Mouse (Mus musculus): ENCODE measurements around the gene Dleu7. TPM values are rescaled to one million over a fixed set of nuclear protein-coding genes. Genes with fewer than 3 reads are reported as not detected.

The Dleu7 gene
- total RNA-seq, 2 experiments from 2014 or later, result not detected

DNA sequence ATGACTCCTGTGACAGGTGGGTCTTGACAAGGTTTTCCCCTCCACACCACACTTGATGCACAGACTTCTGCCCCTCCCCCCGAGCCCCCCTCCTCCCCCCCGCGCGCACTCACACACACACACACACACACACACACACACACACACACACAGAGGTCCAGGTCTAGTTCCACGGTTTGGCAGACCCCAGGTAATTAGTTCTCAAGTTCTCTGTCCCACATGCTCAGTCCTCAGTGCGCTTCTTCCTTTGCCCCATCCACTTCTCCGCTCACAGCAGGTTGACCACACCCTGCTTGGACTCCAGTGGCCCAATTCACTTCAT lies 720 bp downstream of the Dleu7 start:
- no peak for DNase-seq
- intact Hi-C loops (cut with DNase I; ENCODE audit: low total_unique reads), result no loop called here

DNA sequence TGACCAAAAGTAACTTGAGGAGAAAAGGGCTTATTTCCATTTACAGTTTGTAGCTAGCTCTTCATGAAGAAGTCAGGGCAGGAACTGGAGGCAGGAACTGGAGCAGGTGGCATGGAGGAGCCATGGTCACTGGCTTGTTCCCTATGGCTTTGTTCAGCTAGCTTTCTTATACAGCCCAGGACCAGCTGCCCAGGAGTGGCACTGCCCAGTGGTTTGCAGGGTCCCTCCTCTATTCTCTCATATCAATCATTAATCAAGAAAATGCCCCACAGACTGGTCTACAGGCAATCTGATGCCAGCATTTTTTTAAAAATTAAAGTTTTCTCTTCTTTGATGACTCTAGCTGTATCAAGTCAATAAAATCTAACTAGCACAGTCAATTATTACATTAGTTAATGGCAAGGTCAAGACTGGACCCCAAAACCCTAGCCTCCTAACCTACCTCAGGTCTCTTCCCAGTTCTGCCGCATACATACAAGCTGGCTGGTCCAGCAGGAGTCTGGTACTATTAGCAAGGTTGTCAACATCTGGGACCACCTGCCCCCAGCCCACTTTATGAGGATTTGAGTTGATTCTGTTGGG lies 1.4 kb downstream of the Dleu7 start:
- intact Hi-C loops (cut with DNase I; ENCODE audit: low total_unique reads), result no loop called here
- DNase-seq, result no peak

DNA sequence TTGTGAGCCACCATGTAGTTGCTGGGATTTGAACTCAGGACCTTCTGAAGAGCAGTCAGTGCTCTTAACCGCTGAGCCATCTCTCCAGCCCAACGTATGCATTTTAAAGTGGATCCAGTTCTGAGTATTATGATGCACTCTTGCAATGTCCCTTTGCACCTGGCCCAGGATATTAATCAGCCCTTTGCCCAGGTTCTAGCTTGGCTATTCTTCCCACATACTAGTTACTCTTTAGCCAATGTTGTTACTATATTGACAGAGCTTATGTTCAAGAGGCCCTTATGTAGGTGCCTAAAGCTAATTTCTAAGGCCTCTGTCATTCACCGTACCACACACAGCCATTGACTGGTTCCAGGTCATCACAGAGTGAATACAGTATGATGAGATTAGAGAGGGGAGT lies 4.1 kb downstream of the Dleu7 start:
- no peak for DNase-seq
- intact Hi-C loops (cut with DNase I; ENCODE audit: low total_unique reads), result no loop called here

DNA sequence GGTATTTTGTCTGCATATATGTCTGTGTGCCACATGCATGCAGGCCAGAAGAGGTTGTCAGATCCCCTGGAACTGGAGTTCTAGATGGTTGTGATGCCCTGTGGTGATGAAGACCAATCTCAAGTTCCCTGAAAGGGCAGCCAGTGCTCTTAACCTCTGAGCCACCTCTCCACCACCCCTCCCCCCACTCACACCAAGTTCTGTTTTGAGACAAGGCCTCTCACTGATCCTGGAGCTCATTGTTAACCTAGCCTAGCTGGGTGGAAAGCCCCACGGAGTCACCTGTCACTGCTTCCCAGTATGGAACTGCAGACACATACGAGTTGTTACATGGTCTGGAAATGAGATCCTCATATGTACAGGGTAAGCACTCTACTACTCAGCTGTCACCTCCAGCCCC lies 9.9 kb downstream of the Dleu7 start:
- intact Hi-C loops (cut with DNase I; ENCODE audit: low total_unique reads), result no loop called here
- no peak for DNase-seq

DNA sequence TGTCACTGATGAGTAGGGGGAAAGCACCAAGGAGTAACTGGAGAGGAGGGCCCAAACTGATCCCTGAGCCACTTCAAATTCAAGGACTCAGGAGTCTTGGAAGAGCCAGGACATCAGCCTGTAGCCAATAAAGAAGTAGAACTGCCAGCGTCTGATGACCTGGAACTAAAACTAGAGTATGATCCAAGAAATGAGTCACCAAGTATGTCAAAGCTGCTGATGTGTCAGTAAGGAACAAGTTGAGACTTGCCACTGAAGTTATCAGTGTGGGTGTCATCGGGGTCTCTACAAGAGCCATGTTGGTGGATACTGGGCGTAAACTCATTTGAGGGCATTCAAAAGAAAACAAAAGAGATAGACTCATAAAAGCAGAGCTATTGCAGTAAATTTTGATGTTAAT lies 19.2 kb downstream of the Dleu7 start:
- DNase-seq, result no peak
- intact Hi-C loops (cut with DNase I; ENCODE audit: low total_unique reads), result no loop called here

DNA sequence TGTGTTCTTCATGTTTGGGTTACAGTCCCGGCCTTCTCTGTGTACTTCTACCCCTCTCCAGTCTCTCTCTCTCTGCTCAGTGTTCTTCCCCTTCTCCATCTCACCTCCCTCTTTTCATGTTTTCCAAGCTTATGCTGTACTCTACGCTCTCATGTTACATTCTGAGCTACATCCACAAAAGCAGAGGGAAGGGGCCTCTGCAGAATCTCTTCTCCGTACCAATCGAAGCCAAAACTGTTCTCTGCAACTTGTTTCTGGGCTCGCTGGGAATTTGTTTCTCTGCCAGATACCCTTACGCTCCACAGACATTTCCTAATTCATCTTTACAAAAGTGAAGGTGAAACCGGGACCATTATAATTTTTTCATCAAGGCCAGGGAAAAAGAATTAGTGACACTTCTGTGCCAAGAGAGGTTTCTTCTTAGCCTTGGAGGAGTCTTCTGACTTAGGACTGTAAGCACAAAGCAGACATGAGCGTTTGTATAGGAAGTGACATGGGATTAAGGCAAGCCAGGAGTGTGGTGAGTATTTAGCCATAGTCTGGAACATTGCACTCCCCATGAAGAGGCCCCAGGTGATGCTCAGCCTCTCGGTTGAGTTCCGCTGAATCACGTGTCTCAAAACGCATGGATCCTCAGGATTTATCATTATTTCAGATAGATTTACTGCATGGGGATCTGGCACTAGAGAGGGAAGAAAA lies 22.0 kb downstream of the Dleu7 start:
- intact Hi-C loops (cut with DNase I; ENCODE audit: low total_unique reads), result no loop called here
- no peak for DNase-seq

DNA sequence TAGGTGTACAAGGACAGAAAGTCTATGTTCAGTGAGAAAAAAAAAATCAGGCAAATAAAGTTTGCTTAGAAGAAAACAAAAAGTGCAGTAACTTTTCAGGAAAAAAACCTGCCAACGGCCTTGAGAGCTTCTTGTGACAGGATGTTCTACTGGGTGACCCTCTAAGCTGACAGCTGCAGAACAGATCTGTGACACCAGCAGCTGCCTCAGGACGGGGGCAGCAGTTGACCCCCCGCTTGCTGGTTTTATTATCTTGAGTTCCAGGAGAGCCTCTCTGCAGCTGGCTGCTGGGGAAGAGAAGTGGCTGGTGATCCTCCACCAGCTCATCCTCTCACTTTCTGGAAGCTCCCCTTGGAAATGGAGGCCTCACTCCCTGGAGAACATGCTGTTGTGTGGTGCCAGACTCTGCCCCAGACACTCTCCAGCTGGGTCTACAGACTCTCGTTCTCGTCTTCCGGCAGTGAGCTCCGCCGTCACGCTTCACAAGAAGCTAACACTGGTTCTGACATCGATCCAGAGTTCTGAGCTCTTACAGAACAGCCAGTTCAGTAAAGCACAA lies 33.8 kb downstream of the Dleu7 start:
- DNase-seq, result peak; percentile 41
- intact Hi-C loops (cut with DNase I; ENCODE audit: low total_unique reads), result loop anchor here (10.0 kb wide), 2 partner anchors 196 to 694 kb away; partner anchors contain the start of gene Gucy1b2

DNA sequence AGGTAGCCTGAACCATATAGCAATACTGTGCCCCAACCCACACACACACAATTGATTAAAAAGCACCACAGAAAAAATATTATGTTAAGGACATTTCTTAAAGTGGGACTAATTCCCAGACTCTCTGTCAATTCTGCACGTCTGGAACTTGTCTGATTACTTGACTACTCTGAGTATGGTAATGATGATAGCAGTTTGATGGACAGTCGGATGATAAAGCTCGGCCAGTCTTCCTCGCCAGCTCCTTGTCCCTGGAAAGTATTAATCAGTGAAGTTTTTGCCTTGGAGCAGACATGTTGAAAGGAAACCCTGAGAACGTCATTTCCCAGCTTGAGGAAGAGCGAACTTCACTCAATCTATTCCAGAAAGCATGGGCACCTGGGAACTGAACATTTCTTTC lies 34.7 kb downstream of the Dleu7 start:
- intact Hi-C loops (cut with DNase I; ENCODE audit: low total_unique reads), result loop anchor here (10.0 kb wide), 2 partner anchors 197 to 693 kb away; partner anchors contain the start of gene Gucy1b2

DNA sequence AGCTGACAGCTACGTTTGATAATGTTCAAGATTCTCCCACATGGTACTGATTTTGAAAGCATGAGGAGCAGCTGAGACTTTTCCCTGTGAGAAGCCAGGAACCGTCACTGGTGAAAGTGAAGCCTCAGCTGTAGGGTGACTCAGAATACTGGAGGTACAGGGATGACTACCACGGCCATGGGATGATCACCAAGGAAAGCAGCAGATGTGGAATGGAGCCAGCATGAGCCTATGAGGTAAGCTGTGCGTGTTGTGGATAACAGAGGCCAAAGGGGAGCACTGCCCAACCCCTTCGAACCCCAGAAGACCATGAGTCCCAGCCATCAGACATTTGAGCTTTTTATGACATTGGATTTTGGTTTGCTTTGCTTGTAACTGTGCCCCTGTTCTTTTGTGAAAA lies 36.8 kb downstream of the Dleu7 start:
- DNase-seq, result no peak
- intact Hi-C loops (cut with DNase I; ENCODE audit: low total_unique reads), result loop anchor here (10.0 kb wide), 2 partner anchors 199 to 691 kb away; partner anchors contain the start of gene Gucy1b2

More for the DNA sequence above, 34.7 kb downstream of the Dleu7 start:
- DNase-seq, result no peak

DNA sequence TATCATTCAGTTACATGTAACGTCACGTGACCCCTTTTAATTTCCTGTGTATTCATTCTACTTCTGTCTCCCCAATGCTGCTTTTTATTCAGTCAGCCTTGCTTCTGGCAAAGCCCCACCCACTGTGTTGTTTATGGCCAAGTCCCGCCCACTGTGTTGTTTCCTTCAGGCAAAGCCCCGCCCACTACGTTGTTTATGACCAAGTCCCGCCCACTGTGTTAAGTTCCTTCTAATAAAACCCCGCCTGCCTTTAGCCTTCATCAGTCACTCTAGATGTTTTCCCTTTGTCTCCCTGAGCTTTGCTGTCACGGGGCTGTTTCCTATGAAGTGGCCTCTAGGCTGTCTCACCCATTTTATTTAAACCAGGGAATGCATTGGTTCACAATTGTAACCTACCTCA lies 38.5 kb downstream of the Dleu7 start:
- intact Hi-C loops (cut with DNase I; ENCODE audit: low total_unique reads), result loop anchor here (10.0 kb wide), 2 partner anchors 200 to 690 kb away; partner anchors contain the start of gene Gucy1b2
- no peak for DNase-seq

DNA sequence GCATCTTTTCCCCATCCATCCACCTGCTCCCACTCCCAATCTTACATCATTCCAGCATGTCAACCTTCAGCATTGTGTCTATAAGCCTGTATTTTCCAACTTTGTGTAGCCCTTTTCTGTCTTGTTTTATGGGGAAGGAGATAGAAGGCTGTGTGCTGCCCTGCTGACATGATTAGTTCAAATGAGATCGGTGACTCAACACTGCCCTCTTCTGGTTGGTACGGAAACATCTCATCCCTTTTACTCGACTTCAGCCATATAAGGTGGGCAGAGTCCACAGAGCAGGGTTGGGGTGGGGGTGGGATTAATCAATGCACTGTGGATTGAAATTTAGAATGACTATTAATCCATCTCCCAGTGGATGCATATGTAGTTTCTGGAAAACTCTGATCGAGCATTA lies 40.8 kb downstream of the Dleu7 start:
- intact Hi-C loops (cut with DNase I; ENCODE audit: low total_unique reads), result loop anchor here (10.0 kb wide), 2 partner anchors 203 to 687 kb away; partner anchors contain the start of gene Gucy1b2

DNA sequence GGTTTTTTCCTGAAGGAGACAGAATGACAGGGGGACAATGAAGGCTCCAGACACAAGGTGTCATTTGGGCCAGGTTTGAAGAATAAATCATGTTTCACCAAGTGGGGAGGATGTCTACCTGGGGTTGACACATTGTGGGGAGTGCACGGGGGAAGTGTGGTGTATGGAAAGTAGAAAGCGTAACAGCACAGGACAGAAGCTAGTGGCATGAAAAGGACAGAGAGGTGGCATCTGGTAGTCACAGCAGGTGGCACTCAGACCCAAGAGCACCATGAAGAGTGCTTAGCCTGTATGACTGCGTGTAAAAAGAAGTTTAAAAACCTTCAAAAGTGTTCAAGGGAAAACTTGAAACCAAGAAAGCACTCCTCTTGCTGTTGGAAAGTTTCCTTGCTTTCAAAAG lies 42.8 kb downstream of the Dleu7 start:
- DNase-seq, result no peak
- intact Hi-C loops (cut with DNase I; ENCODE audit: low total_unique reads), result loop anchor here (10.0 kb wide), 2 partner anchors 205 to 685 kb away; partner anchors contain the start of gene Gucy1b2

More for the DNA sequence above, 40.8 kb downstream of the Dleu7 start:
- DNase-seq, result peak; percentile 36

DNA sequence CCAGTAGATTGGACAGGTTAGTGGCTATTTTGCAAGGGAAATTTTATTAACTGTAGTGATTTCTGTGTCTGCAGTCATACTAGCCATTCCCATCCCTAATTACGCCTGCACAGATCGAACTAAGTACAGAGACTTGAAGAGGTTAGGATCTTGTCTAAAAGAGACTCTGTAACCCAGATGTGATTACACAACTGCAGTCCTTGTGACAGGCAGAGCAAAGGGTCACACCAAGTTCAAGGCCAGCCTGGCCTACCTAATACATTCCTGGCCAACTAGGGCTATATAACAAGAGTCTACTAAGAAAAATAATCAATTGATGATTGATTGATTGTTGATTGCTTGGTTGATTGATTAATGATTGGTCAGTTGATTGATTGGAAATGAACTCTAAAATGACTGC lies 43.6 kb downstream of the Dleu7 start:
- intact Hi-C loops (cut with DNase I; ENCODE audit: low total_unique reads), result no loop called here
- no peak for DNase-seq

DNA sequence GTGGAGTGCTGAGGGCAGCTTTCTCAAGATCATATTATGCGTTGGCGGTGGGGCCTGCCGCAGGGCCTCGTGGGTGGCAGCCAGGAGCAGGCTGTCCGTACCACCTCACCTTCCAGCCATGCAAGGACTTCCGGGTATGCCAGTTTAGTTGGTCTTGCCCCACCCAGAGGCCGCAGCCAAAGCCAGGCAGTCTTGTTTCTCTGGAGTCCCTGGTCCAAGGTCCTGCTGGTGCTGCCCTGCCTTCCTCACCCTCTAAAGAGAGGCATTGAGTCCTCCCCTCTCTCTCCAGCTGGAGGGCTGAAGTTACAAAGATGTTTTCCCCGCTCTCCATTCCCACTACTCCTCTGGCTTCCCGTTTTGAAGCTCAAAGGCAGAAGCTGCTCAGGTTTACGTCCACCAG lies 44.1 kb downstream of the Dleu7 start:
- peak; percentile 9 for DNase-seq
- intact Hi-C loops (cut with DNase I; ENCODE audit: low total_unique reads), result no loop called here

DNA sequence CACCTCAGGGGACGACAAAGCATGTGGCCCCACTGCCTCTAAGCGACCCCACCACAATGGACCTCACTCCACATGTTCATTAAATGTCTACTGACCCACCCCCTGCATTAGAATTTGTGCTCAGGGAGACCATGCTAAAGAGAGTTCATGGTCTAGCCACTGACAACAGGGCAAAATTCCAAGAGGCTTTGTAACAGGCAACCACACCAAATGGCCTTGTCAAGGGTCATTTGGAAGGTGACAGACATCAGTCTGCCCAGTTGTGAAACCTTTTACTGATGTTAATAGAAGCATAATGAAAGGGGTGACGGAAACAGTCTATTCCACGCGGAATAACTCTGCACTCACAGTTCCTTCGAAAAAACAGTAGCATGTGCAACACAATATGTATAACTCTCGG lies 44.5 kb downstream of the Dleu7 start:
- intact Hi-C loops (cut with DNase I; ENCODE audit: low total_unique reads), result no loop called here
- no peak for DNase-seq

DNA sequence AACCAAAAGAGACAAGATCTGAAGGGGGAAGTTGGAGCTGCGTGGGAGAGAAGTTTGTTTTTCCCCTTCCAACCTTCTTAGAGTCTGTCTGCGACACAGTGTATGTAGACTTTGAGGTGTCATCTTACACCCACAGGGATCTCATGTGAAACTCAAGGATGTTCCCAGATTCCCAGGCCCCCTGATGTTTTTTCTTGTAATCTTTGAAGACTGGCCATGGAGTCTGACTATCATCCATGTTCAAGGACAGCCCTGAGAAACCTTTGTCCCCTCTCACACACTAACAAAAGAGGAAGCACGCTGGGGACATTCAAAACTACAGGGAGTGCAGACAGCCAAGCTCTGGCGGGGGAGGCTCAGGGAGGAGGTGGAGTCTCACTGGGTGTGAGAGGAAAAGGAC lies 47.3 kb downstream of the Dleu7 start:
- intact Hi-C loops (cut with DNase I; ENCODE audit: low total_unique reads), result no loop called here
- DNase-seq, result no peak

DNA sequence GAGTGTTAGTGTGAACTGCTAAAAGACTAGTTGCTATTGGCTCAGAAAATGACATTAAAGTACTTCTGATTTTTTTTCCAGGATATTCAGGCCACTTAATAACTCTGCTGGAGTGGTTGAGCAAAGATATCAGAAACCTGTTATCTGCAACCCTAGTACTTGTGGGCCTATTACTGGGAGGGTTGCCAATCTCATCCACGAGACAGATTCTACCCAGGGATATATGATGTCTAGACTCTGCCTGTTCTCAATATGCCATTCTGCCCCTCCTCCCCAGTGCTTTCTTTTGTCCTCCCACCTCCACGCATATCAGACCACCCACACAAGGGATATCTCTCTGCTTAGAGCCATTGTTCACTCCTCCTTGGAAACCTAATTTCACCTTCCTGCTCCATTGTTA lies 49.3 kb downstream of the Dleu7 start:
- DNase-seq, result no peak
- intact Hi-C loops (cut with DNase I; ENCODE audit: low total_unique reads), result no loop called here

DNA sequence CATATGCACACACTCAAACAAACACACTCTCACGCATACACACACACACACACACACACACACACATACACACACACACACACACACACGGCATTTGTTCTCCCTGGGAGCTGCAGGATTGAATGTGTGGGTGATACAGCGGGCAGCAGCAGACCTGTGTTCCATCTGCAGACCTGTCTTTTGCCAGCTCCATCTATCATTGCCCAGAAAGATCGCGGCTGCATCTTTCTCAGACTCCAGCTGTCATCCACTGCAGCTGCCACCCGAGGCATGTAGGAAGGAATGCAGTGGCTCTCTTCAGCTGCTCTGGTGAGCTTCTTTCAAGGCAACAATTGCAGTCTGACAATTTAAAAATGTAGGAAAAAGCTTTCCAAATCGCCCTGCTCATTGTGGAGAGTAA lies 56.9 kb downstream of the Dleu7 start:
- intact Hi-C loops (cut with DNase I; ENCODE audit: low total_unique reads), result no loop called here
- DNase-seq, result peak; percentile 21

DNA sequence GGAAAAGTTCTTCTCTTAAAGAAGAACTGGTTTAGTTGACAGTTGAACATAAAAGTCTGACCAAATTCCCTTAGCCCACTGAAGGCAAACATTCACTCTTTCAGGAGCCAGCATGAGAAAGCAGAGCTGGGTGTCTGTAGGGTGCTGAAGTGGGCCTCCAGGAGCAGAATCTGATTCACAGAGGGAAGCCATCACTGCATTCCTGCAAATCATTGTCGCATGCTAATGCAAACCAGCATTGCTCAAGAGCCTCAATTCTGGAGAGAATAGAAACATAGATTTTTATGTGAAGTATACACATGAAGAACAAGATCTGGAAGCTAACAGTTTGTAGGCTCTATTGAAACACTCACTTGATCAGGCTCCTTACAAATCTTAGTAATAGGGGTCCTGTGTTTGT lies 57.6 kb downstream of the Dleu7 start:
- DNase-seq, result no peak
- intact Hi-C loops (cut with DNase I; ENCODE audit: low total_unique reads), result no loop called here

DNA sequence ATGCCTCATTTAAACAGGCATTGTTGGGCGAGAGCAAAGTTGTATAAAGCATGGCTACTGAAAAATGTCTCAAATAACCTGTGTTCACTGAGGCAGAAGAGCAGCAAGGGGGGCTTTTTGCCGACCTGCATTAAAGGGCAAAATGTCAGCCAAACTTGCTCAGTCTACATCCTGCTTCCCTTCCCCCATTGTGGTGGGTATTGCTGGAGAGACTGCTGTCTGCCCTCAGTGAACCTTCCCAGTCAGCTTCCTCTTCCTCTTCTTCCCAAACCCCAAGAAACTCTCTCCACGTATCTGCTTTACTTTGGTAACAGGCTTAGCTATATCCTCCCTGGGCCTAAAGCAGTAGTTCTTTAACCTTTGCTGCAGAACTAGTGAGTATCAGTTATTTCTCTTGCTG lies 61.9 kb downstream of the Dleu7 start:
- intact Hi-C loops (cut with DNase I; ENCODE audit: low total_unique reads), result no loop called here
- DNase-seq, result no peak

DNA sequence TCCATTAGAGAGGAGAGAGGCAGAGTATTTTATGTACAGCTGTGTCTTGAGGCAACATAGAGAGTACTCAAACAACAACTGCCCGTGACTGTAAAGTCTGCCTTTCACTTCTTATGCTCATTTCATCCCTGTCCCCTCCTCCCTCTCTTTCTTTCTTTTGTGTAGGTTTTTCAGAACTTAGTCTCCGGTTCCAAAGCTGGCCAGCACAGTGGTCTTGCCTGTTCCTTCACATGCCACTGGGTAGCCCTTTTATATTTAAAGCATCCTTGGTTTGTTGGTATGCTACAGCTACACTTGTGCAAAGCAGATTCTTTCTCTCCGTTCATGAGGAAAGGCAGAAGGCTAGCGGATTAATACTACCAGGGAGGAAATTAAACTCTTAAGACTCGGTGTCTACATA lies 65.7 kb downstream of the Dleu7 start:
- intact Hi-C loops (cut with DNase I; ENCODE audit: low total_unique reads), result no loop called here
- DNase-seq, result no peak

Measured in gastrocnemius, postnatal 14 days (tissue).